In genomic region chr2:32494522-32494921, GRCm38 (mm10) we compare ENCODE assay signal across 14 mouse cellular contexts. TPM values are rescaled to one million over a fixed set of nuclear protein-coding genes. Genes with fewer than 3 reads are reported as not detected.
A peak's percentile ranks its signal among the peaks of the same experiment; 100 is the strongest.
DNase-seq lines count a peak whose midpoint lies in the region; ATAC-seq and TF ChIP-seq lines count a peak whose summit lies in the region.
"Had no signal": no experiment of that assay in that cellular context is flagged by ENCODE, and none has a peak within 500 bp of the region (broad histone marks: within the 10 kb centered on the region; RNA-seq: fewer than 3 reads in every experiment).

No protein-coding gene starts in this region.

- 0 out of 2 replicates have a peak overlapping the region, but pooled peaks have one; percentile 9 for H3K9ac ChIP-seq in kidney, embryonic 16.5 days (replicated peaks; ENCODE audit: low read length)
- H3K9ac ChIP-seq in liver, embryonic 11.5 days (ENCODE audit: low read depth, low read length) = no peak overlapping the region
- H3K9ac ChIP-seq: lung, embryonic 14.5 days; midbrain, embryonic 15.5 days; neural tube, embryonic 15.5 days had no signal

- DNase-seq in kidney, adult 8-10 months = no peak
- DNase-seq in 416B (ENCODE audit: low read depth) = peak; percentile 45
- DNase-seq in B cell, adult 2 months = peak; percentile 37 to 41
- no peak for DNase-seq in liver, embryonic 11.5 days (ENCODE audit: low spot score)
- DNase-seq in right cerebral cortex, postnatal 25 days = no peak
- no peak for DNase-seq in left cerebral cortex, adult 2 months (ENCODE audit: extremely low spot score in 1 of 2, low spot score in 2 of 2)
- DNase-seq: adrenal gland, postnatal 10 days; cerebellum, adult 11 months; embryo, embryonic 11 days had no signal

- peaks cover 6% of the 10 kb centered on the region; the same call in 1 of the 2 replicates for H3K9me3 ChIP-seq in kidney, embryonic 16.5 days (ENCODE audit: low read length)
- 0 out of 2 replicates have a peak, but pooled peaks cover 5% of the 10 kb centered on the region for H3K9me3 ChIP-seq in liver, embryonic 11.5 days (ENCODE audit: control insufficient read depth, low read length)
- H3K9me3 ChIP-seq: midbrain, embryonic 15.5 days; neural tube, embryonic 15.5 days had no signal

- peak overlapping the region; percentile 64 for H3K27ac ChIP-seq in kidney, embryonic 16.5 days (ENCODE audit: low read length)
- peak overlapping the region; percentile 28; the same call in 1 of the 2 replicates for H3K27ac ChIP-seq in liver, embryonic 11.5 days (ENCODE audit: low read depth, low read length)
- no peak overlapping the region for H3K27ac ChIP-seq in left cerebral cortex, adult 2 months
- H3K27ac ChIP-seq: midbrain, embryonic 15.5 days; neural tube, embryonic 15.5 days had no signal

- no peak overlapping the region for H3K4me2 ChIP-seq in kidney, embryonic 16.5 days (replicated peaks; ENCODE audit: low read depth, low read length)
- peak overlapping the region; percentile 73 for H3K4me2 ChIP-seq in liver, embryonic 11.5 days
- H3K4me2 ChIP-seq: midbrain, embryonic 15.5 days; neural tube, embryonic 15.5 days had no signal

- H3K27me3 ChIP-seq in kidney, embryonic 16.5 days (ENCODE audit: insufficient read depth, low read length) = no peaks in the 10 kb centered on the region
- no peaks in the 10 kb centered on the region for H3K27me3 ChIP-seq in liver, embryonic 11.5 days (replicated peaks; ENCODE audit: control insufficient read depth, insufficient read depth, low read length)
- H3K27me3 ChIP-seq: midbrain, embryonic 15.5 days; neural tube, embryonic 15.5 days; Patski had no signal

- no peaks in the 10 kb centered on the region for H3K36me3 ChIP-seq in kidney, embryonic 16.5 days (ENCODE audit: insufficient read depth, low read length)
- no peaks in the 10 kb centered on the region for H3K36me3 ChIP-seq in liver, embryonic 11.5 days (ENCODE audit: control insufficient read depth, insufficient read depth, low read length)
- H3K36me3 ChIP-seq: midbrain, embryonic 15.5 days; neural tube, embryonic 15.5 days had no signal

- no peak overlapping the region for H3K4me3 ChIP-seq in kidney, embryonic 16.5 days (ENCODE audit: low read length)
- H3K4me3 ChIP-seq in liver, embryonic 11.5 days (ENCODE audit: low read depth, low read length) = no peak overlapping the region
- no peak overlapping the region for H3K4me3 ChIP-seq in left cerebral cortex, adult 2 months
- H3K4me3 ChIP-seq: midbrain, embryonic 15.5 days; neural tube, embryonic 15.5 days had no signal

- H3K4me1 ChIP-seq in kidney, embryonic 16.5 days (ENCODE audit: insufficient read depth, low read length) = 0 out of 2 replicates have a peak, but pooled peaks cover 4% of the 10 kb centered on the region
- peaks cover 22% of the 10 kb centered on the region for H3K4me1 ChIP-seq in liver, embryonic 11.5 days (replicated peaks; ENCODE audit: control insufficient read depth, insufficient read depth, low read length)
- H3K4me1 ChIP-seq: midbrain, embryonic 15.5 days; neural tube, embryonic 15.5 days had no signal

- ATAC-seq in kidney, embryonic 16.5 days (ENCODE audit: low FRiP score, low TSS enrichment) = no peak
- no peak for ATAC-seq in liver, embryonic 11.5 days (replicated peaks; ENCODE audit: low FRiP score)
- ATAC-seq: midbrain, embryonic 15.5 days; Patski had no signal

- WGBS in kidney, embryonic 16.5 days = 70% methylated on average over 2 of the region's 2 CpGs
- WGBS in liver, embryonic 11.5 days = 48% methylated on average over 2 of the region's 2 CpGs

- no peak for TF ChIP-seq CTCF in left cerebral cortex, adult 2 months (IDR thresholded peaks at IDR 0.05)

- intact Hi-C loops in left cerebral cortex, adult 2 months (cut with DNase I) = no loop called here

RNA-seq across cellular contexts. Expression of gene Fam102a, which starts 40.6 kb away (rescaled TPM):
- polyA plus RNA-seq in kidney, embryonic 16.5 days (2015; fragmentation: Nextera tagmentation; extraction: Ambion mirVana) = 13.3 and 15.0 TPM in 2 replicates
- polyA plus RNA-seq in liver, embryonic 11.5 days (2014; fragmentation: Nextera tagmentation; extraction: Ambion mirVana) = 4.1 and 6.5 TPM in 2 replicates
- total RNA-seq in left cerebral cortex, adult 2 months (2021) = 10 to 100 TPM; 61.1 to 64.8 TPM

RNA-seq across cellular contexts. Expression of gene Slc25a25, which starts 43.3 kb away (rescaled TPM):
- 21.2 and 21.9 TPM in 2 replicates for polyA plus RNA-seq in kidney, embryonic 16.5 days (2015; fragmentation: Nextera tagmentation; extraction: Ambion mirVana)
- 10.4 and 12.7 TPM in 2 replicates for polyA plus RNA-seq in liver, embryonic 11.5 days (2014; fragmentation: Nextera tagmentation; extraction: Ambion mirVana)
- total RNA-seq in left cerebral cortex, adult 2 months (2021) = 10 to 100 TPM; 65.2 to 79.1 TPM

RNA-seq across cellular contexts. Expression of gene Naif1, which starts 44.3 kb away (rescaled TPM):
- 7.3 and 8.2 TPM in 2 replicates for polyA plus RNA-seq in kidney, embryonic 16.5 days (2015; fragmentation: Nextera tagmentation; extraction: Ambion mirVana)
- polyA plus RNA-seq in liver, embryonic 11.5 days (2014; fragmentation: Nextera tagmentation; extraction: Ambion mirVana) = 4.5 and 5.4 TPM in 2 replicates
- total RNA-seq in left cerebral cortex, adult 2 months (2021) = 1 to 10 TPM; 3.3 to 3.7 TPM

Comparison
In these comparisons a context has a peak if more than half of its experiments do, and no peak if none do; other contexts are left out.
1. DNase-seq: peak in 416B (single experiment) and B cell, adult 2 months (2 of 2); none in kidney, adult 8-10 months (0 of 2), liver, embryonic 11.5 days (single experiment), right cerebral cortex, postnatal 25 days (single experiment) and left cerebral cortex, adult 2 months (0 of 2).